ENCODE assay signal across 31 mouse cellular contexts in the genomic region with DNA sequence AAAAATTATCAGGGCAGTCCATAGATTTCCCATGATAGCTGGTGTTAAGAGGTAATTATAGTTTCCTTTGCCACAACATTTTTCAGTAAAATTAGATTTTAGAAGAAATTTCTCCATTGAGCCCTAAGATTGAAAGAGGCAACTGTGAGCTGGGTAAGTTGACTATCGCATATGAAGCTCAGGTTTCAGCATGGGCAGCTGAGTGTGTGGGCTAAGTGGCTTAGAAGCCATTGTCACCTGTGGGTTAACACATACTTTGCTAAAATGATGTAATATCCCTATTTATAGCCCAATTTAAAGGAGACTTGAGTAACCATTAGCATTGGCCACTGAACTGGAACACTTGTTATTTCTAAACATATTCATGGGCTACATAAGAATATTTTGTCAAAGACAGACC.
"Had no signal": no experiment of that assay in that cellular context is flagged by ENCODE, and none has a peak within 500 bp of the region (broad histone marks: within the 10 kb centered on the region; RNA-seq: fewer than 3 reads in every experiment).

No protein-coding gene starts in this region.

- DNase-seq: left cerebral cortex, postnatal 4 days; liver; liver, embryonic 13.5 days; liver, postnatal 0 days; lung, adult 18-20 months; lung, adult 2 months; lung, embryonic 14.5 days; lung, postnatal 10 days; lung, postnatal 14 days; lung, postnatal 36 days; lung, postnatal 4 days; midbrain, embryonic 14.5 days had no signal

- H3K9me3 ChIP-seq: limb, embryonic 10.5 days; limb, embryonic 12.5 days; limb, embryonic 13.5 days; limb, embryonic 15.5 days; liver, embryonic 12.5 days; liver, embryonic 13.5 days; liver, embryonic 15.5 days; lung, embryonic 15.5 days; midbrain, embryonic 10.5 days; midbrain, embryonic 12.5 days; midbrain, embryonic 15.5 days; neural tube, embryonic 12.5 days; neural tube, embryonic 13.5 days had no signal

- H3K36me3 ChIP-seq: limb, embryonic 10.5 days; limb, embryonic 12.5 days; limb, embryonic 13.5 days; limb, embryonic 15.5 days; liver, embryonic 12.5 days; liver, embryonic 13.5 days; liver, embryonic 15.5 days; lung, embryonic 15.5 days; midbrain, embryonic 10.5 days; midbrain, embryonic 12.5 days; midbrain, embryonic 15.5 days; neural tube, embryonic 12.5 days; neural tube, embryonic 13.5 days had no signal

- H3K27me3 ChIP-seq: limb, embryonic 12.5 days; limb, embryonic 13.5 days; limb, embryonic 15.5 days; liver, embryonic 12.5 days; liver, embryonic 13.5 days; liver, embryonic 15.5 days; lung, embryonic 15.5 days; midbrain, embryonic 12.5 days; midbrain, embryonic 15.5 days; neural tube, embryonic 12.5 days; neural tube, embryonic 13.5 days had no signal

- H3K27ac ChIP-seq: limb, embryonic 10.5 days; limb, embryonic 12.5 days; limb, embryonic 13.5 days; limb, embryonic 15.5 days; liver, embryonic 12.5 days; liver, embryonic 13.5 days; liver, embryonic 14.5 days; liver, embryonic 15.5 days; lung, embryonic 15.5 days; macrophage; midbrain, embryonic 10.5 days; midbrain, embryonic 12.5 days; midbrain, embryonic 15.5 days; neural tube, embryonic 12.5 days; neural tube, embryonic 13.5 days had no signal

- H3K9ac ChIP-seq: limb, embryonic 12.5 days; limb, embryonic 13.5 days; limb, embryonic 15.5 days; liver, embryonic 12.5 days; liver, embryonic 13.5 days; liver, embryonic 14.5 days; liver, embryonic 15.5 days; liver, postnatal 0 days; lung, embryonic 14.5 days; lung, embryonic 15.5 days; midbrain, embryonic 12.5 days; midbrain, embryonic 15.5 days; neural tube, embryonic 12.5 days; neural tube, embryonic 13.5 days had no signal

- H3K4me1 ChIP-seq: limb, embryonic 10.5 days; limb, embryonic 12.5 days; limb, embryonic 13.5 days; limb, embryonic 15.5 days; liver, embryonic 12.5 days; liver, embryonic 13.5 days; liver, embryonic 15.5 days; lung, embryonic 15.5 days; midbrain, embryonic 10.5 days; midbrain, embryonic 12.5 days; midbrain, embryonic 15.5 days; neural tube, embryonic 12.5 days; neural tube, embryonic 13.5 days had no signal

- H3K4me2 ChIP-seq: limb, embryonic 12.5 days; limb, embryonic 13.5 days; limb, embryonic 15.5 days; liver, embryonic 11.5 days; liver, embryonic 12.5 days; liver, embryonic 13.5 days; liver, embryonic 15.5 days; lung, embryonic 14.5 days; lung, embryonic 15.5 days; midbrain, embryonic 11.5 days; midbrain, embryonic 12.5 days; midbrain, embryonic 15.5 days; neural tube, embryonic 12.5 days; neural tube, embryonic 13.5 days had no signal

- ATAC-seq: liver, embryonic 12.5 days; liver, postnatal 0 days; lung, postnatal 0 days; midbrain, embryonic 15.5 days; midbrain, embryonic 16.5 days had no signal

- H3K4me3 ChIP-seq: limb, embryonic 10.5 days; limb, embryonic 12.5 days; limb, embryonic 13.5 days; limb, embryonic 15.5 days; liver, embryonic 12.5 days; liver, embryonic 13.5 days; liver, embryonic 15.5 days; lung, embryonic 15.5 days; megakaryocyte, embryonic 14.5 days; midbrain, embryonic 10.5 days; midbrain, embryonic 12.5 days; midbrain, embryonic 15.5 days; neural tube, embryonic 12.5 days; neural tube, embryonic 13.5 days had no signal
